Mouse (Mus musculus) stomach, embryonic 15.5 days (tissue): Measurements from ENCODE around the gene Gtf2h3. TPM values are rescaled to one million over a fixed set of nuclear protein-coding genes. Genes with fewer than 3 reads are reported as not detected.
A peak's percentile ranks its signal among the peaks of the same experiment; 100 is the strongest.
"Not testable (repeated sequence)": the region's sequence is repeated elsewhere in the genome, so short reads cannot be mapped to it uniquely, and the experiment has no call there.

Experiments used
- ATAC-seq: fragments of 200-750 bp; cut with Nextera tagmentation; 2 replicates; pipeline ENCODE4 v1.8.0; 2017; ENCODE audit warnings: low read depth, moderate number of reproducible peaks, moderate TSS enrichment; ENCODE audit not compliant: insufficient read depth, low FRiP score
- H3K27ac ChIP-seq: fragments of 300-500 bp; sonication (generic); 2 replicates; pipeline ENCODE4 v1.5.1; 2015; ENCODE audit warnings: mild to moderate bottlenecking, inconsistent platforms
- H3K27me3 ChIP-seq: fragments of 300-500 bp; sonication (generic); replicated peaks from 2 replicates; pipeline ENCODE4 v1.6.1; 2015; ENCODE audit warnings: inconsistent platforms
- H3K36me3 ChIP-seq: fragments of 300-500 bp; sonication (generic); 2 replicates; pipeline ENCODE4 v1.6.1; 2015; ENCODE audit warnings: inconsistent platforms
- H3K4me1 ChIP-seq: fragments of 300-500 bp; sonication (generic); 2 replicates; pipeline ENCODE4 v1.6.1; 2015; ENCODE audit warnings: inconsistent platforms
- H3K4me2 ChIP-seq: fragments of 300-500 bp; sonication (generic); 2 replicates; pipeline ENCODE4 v1.6.1; 2015; ENCODE audit warnings: mild to moderate bottlenecking, inconsistent platforms
- H3K4me3 ChIP-seq: fragments of 300-500 bp; sonication (generic); replicated peaks from 2 replicates; pipeline ENCODE4 v1.5.1; 2015; ENCODE audit warnings: inconsistent platforms
- H3K9ac ChIP-seq: fragments of 300-500 bp; sonication (generic); 2 replicates; pipeline ENCODE4 v1.6.1; 2015; ENCODE audit warnings: inconsistent platforms
- H3K9me3 ChIP-seq: fragments of 300-500 bp; sonication (generic); 2 replicates; pipeline ENCODE4 v1.6.1; 2016; ENCODE audit warnings: inconsistent platforms
- WGBS: fragments of 180-500 bp; shearing (Covaris S2); methylation state at CpG from one replicate; pipeline ENCODE4 v1.1.7; 2015; 5-methylcytosine and 5-hydroxymethylcytosine counted together
- polyA plus RNA-seq: library from polyadenylated mRNA; unstranded; fragments of >200 nt; fragmentation: Nextera tagmentation; extraction: Ambion mirVana; gene quantifications from 2 replicates; pipeline ENCODE4 v1.2.1, GENCODE M21; 2015

Gene Gtf2h3
- polyA plus RNA-seq, 1 experiment from 2014 or later = 54.9 TPM

GRCm38 (mm10) chr5:124598224-124599174 lies 19.6 kb downstream of the Gtf2h3 start:
- Histone ChIP-seq H3K4me2 (peak overlapping the region; percentile 93), H3K27ac (no peak overlapping the region), H3K9ac (peak overlapping the region; percentile 49; the same call in 1 of the 2 replicates), H3K9me3 (no peaks in the 10 kb centered on the region), H3K4me1 (peaks cover 8% of the 10 kb centered on the region; the same call in 1 of the 2 replicates), H3K27me3 (no peaks in the 10 kb centered on the region), H3K4me3 (peak overlapping the region; percentile 67), H3K36me3 (peaks cover 23% of the 10 kb centered on the region; the same call in 1 of the 2 replicates)
- 8% methylated on average over 30 of the region's 30 CpGs for WGBS
- peak; percentile 99 for ATAC-seq

- not testable (repeated sequence) for H3K4me1 ChIP-seq, H3K4me3 ChIP-seq, H3K9ac ChIP-seq, H3K27ac ChIP-seq, H3K27me3 ChIP-seq, ATAC-seq, H3K9me3 ChIP-seq
- peak overlapping the region; percentile 93; the same call in 1 of the 2 replicates for H3K4me2 ChIP-seq
- WGBS = 60% methylated on average over 8 of the region's 8 CpGs
- peaks cover 17% of the 10 kb centered on the region; the same call in 1 of the 2 replicates for H3K36me3 ChIP-seq
Observed at GRCm38 (mm10) chr5:124599726-124600125, 20.8 kb downstream of the Gtf2h3 start.

DNA sequence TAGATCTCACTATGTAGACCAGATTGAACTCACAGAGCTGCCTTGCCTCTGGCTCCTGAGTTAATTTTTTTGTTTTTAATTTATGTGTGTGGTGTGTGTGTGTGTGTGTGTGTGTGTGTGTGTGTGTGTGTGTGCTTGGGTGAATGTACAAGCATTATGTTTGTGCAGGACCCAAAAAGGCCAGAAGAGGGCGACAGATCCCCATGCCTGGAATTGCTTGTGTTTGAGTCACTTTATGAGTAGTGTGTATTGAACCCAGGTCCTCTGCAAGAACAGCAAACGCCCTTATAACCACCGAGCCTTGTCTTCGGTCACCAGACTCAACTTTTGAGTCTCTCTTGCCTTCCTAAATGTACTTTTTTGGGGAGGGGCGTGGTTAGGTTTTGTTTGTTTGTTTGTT lies 23.4 kb downstream of the Gtf2h3 start:
- Histone ChIP-seq H3K4me3 (no peak overlapping the region), H3K36me3 (no peaks in the 10 kb centered on the region), H3K9ac (no peak overlapping the region), H3K27ac (no peak overlapping the region), H3K9me3 (no peaks in the 10 kb centered on the region), H3K4me1 (peaks cover 8% of the 10 kb centered on the region; the same call in 1 of the 2 replicates), H3K4me2 (no peak overlapping the region), H3K27me3 (no peaks in the 10 kb centered on the region)
- 72% methylated on average over 5 of the region's 5 CpGs for WGBS
- no peak for ATAC-seq

- Histone ChIP-seq H3K4me3 (no peak overlapping the region), H3K9ac (no peak overlapping the region), H3K27me3 (no peaks in the 10 kb centered on the region), H3K27ac (no peak overlapping the region), H3K36me3 (no peaks in the 10 kb centered on the region), H3K4me1 (peaks cover 3% of the 10 kb centered on the region; the same call in 1 of the 2 replicates), H3K9me3 (no peaks in the 10 kb centered on the region), H3K4me2 (no peak overlapping the region)
- 80% methylated on average over 4 of the region's 4 CpGs for WGBS
- ATAC-seq = no peak
Observed at GRCm38 (mm10) chr5:124604296-124604695, 25.4 kb downstream of the Gtf2h3 start.

GRCm38 (mm10) chr5:124605041-124605622 lies 26.2 kb downstream of the Gtf2h3 start:
- Histone ChIP-seq H3K27me3 (no peaks in the 10 kb centered on the region), H3K4me2 (no peak overlapping the region), H3K27ac (no peak overlapping the region), H3K9me3 (no peaks in the 10 kb centered on the region), H3K9ac (no peak overlapping the region), H3K4me1 (no peaks in the 10 kb centered on the region), H3K36me3 (no peaks in the 10 kb centered on the region), H3K4me3 (no peak overlapping the region)
- 75% methylated on average over 17 of the region's 17 CpGs for WGBS
- ATAC-seq = no peak

DNA sequence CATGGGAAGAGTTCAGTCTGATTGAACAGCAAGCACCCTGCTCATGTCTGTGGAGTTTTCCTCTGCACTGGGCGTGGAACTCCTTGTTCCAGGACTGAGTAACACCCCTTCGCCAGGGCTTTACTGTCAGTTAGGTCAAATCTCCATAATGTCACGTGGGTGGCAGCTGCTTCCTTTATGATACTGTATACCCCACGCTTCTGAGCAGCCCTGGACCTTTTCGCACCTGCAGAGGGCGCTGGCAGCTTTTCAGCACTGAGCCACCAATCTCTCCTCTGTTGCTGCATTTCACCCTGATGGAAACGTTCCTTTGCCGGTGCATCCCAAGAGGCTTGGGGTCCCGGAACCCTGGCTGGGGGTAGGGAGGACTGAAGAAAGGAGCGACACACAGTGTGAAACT lies 32.0 kb downstream of the Gtf2h3 start:
- Histone ChIP-seq H3K4me3 (no peak overlapping the region), H3K4me2 (no peak overlapping the region), H3K27ac (no peak overlapping the region), H3K9ac (no peak overlapping the region), H3K27me3 (no peaks in the 10 kb centered on the region), H3K9me3 (no peaks in the 10 kb centered on the region), H3K4me1 (no peaks in the 10 kb centered on the region), H3K36me3 (no peaks in the 10 kb centered on the region)
- ATAC-seq = no peak
- 76% methylated on average over 10 of the region's 10 CpGs for WGBS

- Histone ChIP-seq H3K4me3 (no peak overlapping the region), H3K9me3 (no peaks in the 10 kb centered on the region), H3K9ac (no peak overlapping the region), H3K27me3 (no peaks in the 10 kb centered on the region), H3K4me1 (no peaks in the 10 kb centered on the region), H3K27ac (no peak overlapping the region), H3K4me2 (no peak overlapping the region), H3K36me3 (no peaks in the 10 kb centered on the region)
- ATAC-seq = no peak; the same call in 1 of the 2 replicates
- WGBS = 80% methylated on average over 11 of the region's 11 CpGs
Observed at GRCm38 (mm10) chr5:124614709-124615108, 35.8 kb downstream of the Gtf2h3 start.

DNA sequence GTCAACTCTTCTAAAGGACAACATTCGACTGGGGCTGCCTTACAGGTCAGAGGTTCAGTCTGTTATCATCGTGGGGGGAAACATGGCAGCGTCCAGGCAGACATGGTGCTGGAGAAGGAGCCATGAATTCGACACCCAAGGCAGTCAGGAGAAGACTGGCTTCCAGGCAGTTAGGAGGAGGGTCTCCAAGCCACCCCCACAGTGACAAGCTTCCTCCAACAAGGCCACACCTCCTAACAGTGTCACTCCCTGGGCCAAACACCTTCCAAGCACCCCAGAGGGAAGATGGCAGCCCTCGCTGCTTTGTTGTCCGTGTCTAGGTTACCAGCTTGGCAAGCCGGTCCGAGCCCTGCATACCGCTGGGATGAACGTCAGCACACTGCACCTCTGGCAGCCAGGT lies 39.8 kb downstream of the Gtf2h3 start:
- no peak for ATAC-seq

GRCm38 (mm10) chr5:124621362-124621761 lies 42.4 kb downstream of the Gtf2h3 start:
- H3K9me3 ChIP-seq = no peaks in the 10 kb centered on the region
- no peak overlapping the region for H3K4me2 ChIP-seq
- no peak overlapping the region for H3K9ac ChIP-seq
- no peaks in the 10 kb centered on the region for H3K36me3 ChIP-seq
- no peak overlapping the region for H3K4me3 ChIP-seq
- no peaks in the 10 kb centered on the region for H3K4me1 ChIP-seq
- H3K27me3 ChIP-seq = no peaks in the 10 kb centered on the region
- ATAC-seq = no peak
- WGBS = 74% methylated on average over 13 of the region's 13 CpGs
- no peak overlapping the region for H3K27ac ChIP-seq

More for the DNA sequence above, 39.8 kb downstream of the Gtf2h3 start:
- Histone ChIP-seq H3K4me2 (no peak overlapping the region), H3K9ac (no peak overlapping the region), H3K9me3 (no peaks in the 10 kb centered on the region), H3K27me3 (no peaks in the 10 kb centered on the region), H3K4me3 (no peak overlapping the region), H3K27ac (no peak overlapping the region), H3K4me1 (no peaks in the 10 kb centered on the region), H3K36me3 (no peaks in the 10 kb centered on the region)
- WGBS = 75% methylated on average over 10 of the region's 10 CpGs

- no peak for ATAC-seq
- H3K4me2 ChIP-seq = no peak overlapping the region
- peaks cover under 1% of the 10 kb centered on the region; the same call in 1 of the 2 replicates for H3K4me1 ChIP-seq
- no peak overlapping the region for H3K27ac ChIP-seq
- H3K36me3 ChIP-seq = no peaks in the 10 kb centered on the region
- no peak overlapping the region for H3K9ac ChIP-seq
- H3K4me3 ChIP-seq = no peak overlapping the region
- no peaks in the 10 kb centered on the region for H3K27me3 ChIP-seq
- WGBS = 85% methylated on average over 15 of the region's 15 CpGs
- no peaks in the 10 kb centered on the region for H3K9me3 ChIP-seq
Observed at GRCm38 (mm10) chr5:124622890-124623289, 44.0 kb downstream of the Gtf2h3 start.

DNA sequence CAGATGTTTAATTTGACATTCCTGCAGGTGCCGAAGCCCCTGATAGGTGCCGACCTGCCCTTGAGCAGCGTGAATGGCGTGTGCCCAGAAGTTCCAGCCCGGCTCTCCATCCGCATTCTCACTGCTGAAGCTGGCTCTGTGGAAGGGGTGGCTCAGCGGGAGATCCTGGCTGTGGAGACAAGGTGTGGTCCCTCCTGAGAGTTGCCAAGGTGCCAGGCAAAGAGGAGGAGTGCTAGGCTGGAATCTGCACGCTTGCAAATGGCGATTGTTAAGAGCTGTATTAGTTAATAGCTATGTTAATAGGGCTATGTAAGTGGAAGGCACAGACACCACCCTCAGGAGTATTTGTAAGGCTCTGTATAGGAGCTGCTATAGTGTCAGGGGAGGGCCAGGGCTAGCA lies 45.4 kb downstream of the Gtf2h3 start:
- Histone ChIP-seq H3K27me3 (no peaks in the 10 kb centered on the region), H3K4me2 (no peak overlapping the region), H3K4me1 (peaks cover 5% of the 10 kb centered on the region; the same call in 1 of the 2 replicates), H3K4me3 (no peak overlapping the region), H3K9me3 (no peaks in the 10 kb centered on the region), H3K27ac (no peak overlapping the region), H3K9ac (no peak overlapping the region), H3K36me3 (no peaks in the 10 kb centered on the region)
- ATAC-seq = no peak
- 92% methylated on average over 9 of the region's 9 CpGs for WGBS
